Mouse (Mus musculus) midbrain, embryonic 10.5 days (tissue): Measurements from ENCODE around the gene BC034090. TPM values are rescaled to one million over a fixed set of nuclear protein-coding genes. Genes with fewer than 3 reads are reported as not detected.

Experiments used
- DNase-seq: peaks from one replicate; pipeline ENCODE4 v3.0.0-alpha.2; 2017; ENCODE audit warnings: low spot score
- H3K27ac ChIP-seq: fragments of 300-500 bp; sonication (generic); replicated peaks from 2 replicates; pipeline ENCODE4 v1.5.1; 2016; ENCODE audit warnings: mild to moderate bottlenecking
- H3K27me3 ChIP-seq: fragments of 300-500 bp; sonication (generic); 2 replicates; pipeline ENCODE4 v1.6.1; 2016; ENCODE audit warnings: low read depth, mild to moderate bottlenecking; ENCODE audit not compliant: poor library complexity, severe bottlenecking
- H3K36me3 ChIP-seq: fragments of 300-500 bp; sonication (generic); 2 replicates; pipeline ENCODE4 v1.6.1; 2016; ENCODE audit warnings: mild to moderate bottlenecking, moderate library complexity
- H3K4me1 ChIP-seq: fragments of 300-500 bp; sonication (generic); 2 replicates; pipeline ENCODE4 v1.6.1; 2016
- H3K4me3 ChIP-seq: fragments of 300-500 bp; sonication (generic); 2 replicates; pipeline ENCODE4 v1.5.1; 2016; ENCODE audit warnings: mild to moderate bottlenecking, moderate library complexity
- H3K9me3 ChIP-seq: fragments of 300-500 bp; sonication (generic); replicated peaks from 2 replicates; pipeline ENCODE4 v1.6.1; 2016; ENCODE audit warnings: mild to moderate bottlenecking
- WGBS: fragments of 180-500 bp; shearing (Covaris S2); methylation state at CpG from one replicate; pipeline ENCODE4 v1.1.7; 2016; 5-methylcytosine and 5-hydroxymethylcytosine counted together
- polyA plus RNA-seq: library from polyadenylated mRNA; unstranded; fragments of >200 nt; fragmentation: Nextera tagmentation; extraction: Ambion mirVana; gene quantifications from 2 replicates; pipeline ENCODE4 v1.2.1, GENCODE M21; 2016

BC034090 gene
- polyA plus RNA-seq, 1 experiment from 2014 or later, result 5.2 TPM

GRCm38 (mm10) chr1:155254309-155254708, 10.1 kb upstream of the BC034090 start:
- Histone ChIP-seq H3K27ac (no peak overlapping the region), H3K9me3 (no peaks in the 10 kb centered on the region), H3K27me3 (no peaks in the 10 kb centered on the region), H3K4me3 (no peak overlapping the region), H3K36me3 (no peaks in the 10 kb centered on the region), H3K4me1 (peaks cover 19% of the 10 kb centered on the region)
- no peak for DNase-seq
- WGBS, result 86% methylated on average over 8 of the region's 8 CpGs

GRCm38 (mm10) chr1:155253126-155253525, 8.9 kb upstream of the BC034090 start:
- no peaks in the 10 kb centered on the region for H3K36me3 ChIP-seq
- H3K9me3 ChIP-seq, result no peaks in the 10 kb centered on the region
- H3K27me3 ChIP-seq, result no peaks in the 10 kb centered on the region
- DNase-seq, result no peak
- H3K27ac ChIP-seq, result 0 out of 2 replicates have a peak overlapping the region, but pooled peaks have one; percentile 39
- H3K4me1 ChIP-seq, result peaks cover 19% of the 10 kb centered on the region
- WGBS, result 83% methylated on average over 12 of the region's 12 CpGs
- no peak overlapping the region for H3K4me3 ChIP-seq

DNA sequence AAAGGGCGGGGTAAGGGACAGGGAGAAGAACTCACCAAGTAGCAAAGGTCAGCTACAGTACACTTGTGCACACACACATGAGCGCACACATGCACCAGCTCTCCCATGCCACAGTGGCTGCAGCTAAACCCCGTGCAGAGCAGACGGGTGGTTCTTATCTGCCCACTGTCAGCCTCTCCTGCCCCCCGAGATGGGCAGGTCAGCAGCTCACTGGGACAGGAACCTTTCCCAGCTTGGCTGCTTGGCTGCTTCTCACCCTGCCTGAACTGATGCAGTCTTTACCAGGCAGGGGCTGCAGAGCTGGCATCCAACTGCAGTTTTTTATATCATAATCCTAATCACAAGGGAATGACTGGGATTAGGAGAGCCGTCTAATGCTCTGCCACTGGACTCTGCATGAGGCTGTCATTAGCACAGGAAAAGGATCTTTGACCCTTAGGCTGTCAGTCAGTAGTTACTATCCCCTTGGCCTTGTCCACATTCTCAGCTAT, 8.4 kb upstream of the BC034090 start:
- Histone ChIP-seq H3K4me3 (no peak overlapping the region), H3K9me3 (no peaks in the 10 kb centered on the region), H3K27me3 (no peaks in the 10 kb centered on the region), H3K4me1 (peaks cover 19% of the 10 kb centered on the region), H3K36me3 (no peaks in the 10 kb centered on the region), H3K27ac (0 out of 2 replicates have a peak overlapping the region, but pooled peaks have one; percentile 39)
- 53% methylated on average over 6 of the region's 6 CpGs for WGBS
- DNase-seq, result no peak

- Histone ChIP-seq H3K9me3 (no peaks in the 10 kb centered on the region), H3K36me3 (no peaks in the 10 kb centered on the region), H3K27me3 (peaks cover 8% of the 10 kb centered on the region; the same call in 1 of the 2 replicates), H3K4me3 (no peak overlapping the region), H3K27ac (no peak overlapping the region), H3K4me1 (peaks cover 19% of the 10 kb centered on the region)
- no peak for DNase-seq
- WGBS, result 84% methylated on average over 5 of the region's 5 CpGs
Measured at GRCm38 (mm10) chr1:155251596-155251995, 7.4 kb upstream of the BC034090 start.

DNA sequence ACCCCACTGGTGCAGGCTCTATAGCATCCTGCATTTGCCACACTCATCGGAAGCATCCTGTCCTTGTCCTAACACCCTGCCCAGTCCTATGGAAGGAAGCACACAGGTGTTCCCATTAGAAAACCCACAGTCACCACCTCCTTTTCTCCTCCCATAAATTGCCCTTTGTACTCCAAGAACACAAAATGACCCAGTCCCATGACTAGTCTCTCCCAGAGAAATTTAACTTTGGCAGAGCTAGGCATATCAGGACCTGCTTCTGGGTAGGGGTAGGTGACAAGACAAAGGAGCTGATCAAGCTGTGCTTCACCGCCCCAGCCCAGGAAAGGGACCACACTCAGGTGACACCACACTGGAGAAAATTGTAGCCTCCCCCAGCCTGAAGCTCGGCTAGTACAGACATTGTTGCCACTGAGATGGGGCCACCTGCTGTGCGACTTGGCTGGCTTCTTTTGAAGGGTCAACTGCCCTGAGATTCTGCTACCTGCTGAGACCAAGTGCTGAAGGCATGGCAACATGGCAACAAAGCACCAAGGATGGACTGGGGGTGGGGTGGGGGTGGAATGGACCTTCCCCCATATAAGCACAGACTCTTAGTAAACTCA, 6.4 kb upstream of the BC034090 start:
- 28% methylated on average over 4 of the region's 4 CpGs for WGBS
- Histone ChIP-seq H3K9me3 (no peaks in the 10 kb centered on the region), H3K36me3 (no peaks in the 10 kb centered on the region), H3K27ac (0 out of 2 replicates have a peak overlapping the region, but pooled peaks have one; percentile 23), H3K27me3 (peaks cover 18% of the 10 kb centered on the region), H3K4me3 (no peak overlapping the region), H3K4me1 (peaks cover 20% of the 10 kb centered on the region)
- DNase-seq, result no peak

DNA sequence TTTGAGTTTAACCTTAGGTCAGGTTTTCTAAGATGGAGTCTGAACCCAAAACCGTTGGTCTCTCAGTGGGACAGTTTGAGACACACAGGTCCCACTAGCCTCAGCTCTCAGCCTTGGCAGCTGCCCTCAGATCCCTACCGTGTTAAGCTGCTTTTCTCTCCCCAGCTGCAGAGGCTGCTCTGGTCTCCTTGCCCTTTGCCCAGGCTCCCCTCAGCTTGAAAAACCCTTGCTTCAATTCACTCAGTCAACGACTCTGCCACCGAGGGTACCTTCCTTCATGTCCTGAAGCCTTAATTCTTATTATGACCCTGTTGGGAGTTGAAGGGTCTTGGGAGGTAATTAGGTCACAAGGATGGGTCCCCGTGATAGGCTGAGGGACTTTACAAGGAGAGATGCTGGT, 5.7 kb upstream of the BC034090 start:
- H3K27ac ChIP-seq, result 0 out of 2 replicates have a peak overlapping the region, but pooled peaks have one; percentile 38
- H3K27me3 ChIP-seq, result peaks cover 25% of the 10 kb centered on the region
- H3K36me3 ChIP-seq, result no peaks in the 10 kb centered on the region
- H3K4me1 ChIP-seq, result peaks cover 27% of the 10 kb centered on the region
- no peak for DNase-seq
- H3K4me3 ChIP-seq, result no peak overlapping the region
- 37% methylated on average over 5 of the region's 5 CpGs for WGBS
- H3K9me3 ChIP-seq, result no peaks in the 10 kb centered on the region

DNA sequence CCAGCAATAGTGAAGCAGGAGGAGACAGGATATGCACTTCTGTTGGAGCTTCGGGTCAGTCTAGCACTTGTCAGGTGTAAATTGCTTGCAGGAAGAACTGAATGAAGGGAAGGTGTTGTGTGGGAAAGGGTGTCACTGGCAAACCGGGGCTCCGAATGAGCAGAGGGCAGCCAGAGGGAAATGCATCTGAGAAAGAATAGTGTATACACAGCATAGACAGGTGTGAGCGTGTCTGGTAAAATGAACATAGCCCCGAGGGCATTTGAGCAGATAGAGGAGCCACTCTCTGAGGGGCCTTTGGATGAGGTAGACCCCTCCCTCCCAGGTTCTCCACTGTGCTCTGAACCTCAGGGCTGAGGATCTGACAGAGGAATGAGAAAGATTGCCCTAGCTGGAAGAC, 3.8 kb upstream of the BC034090 start:
- Histone ChIP-seq H3K9me3 (no peaks in the 10 kb centered on the region), H3K36me3 (no peaks in the 10 kb centered on the region), H3K4me1 (peaks cover 45% of the 10 kb centered on the region), H3K27ac (no peak overlapping the region), H3K27me3 (peaks cover 42% of the 10 kb centered on the region), H3K4me3 (no peak overlapping the region)
- 75% methylated on average over 5 of the region's 5 CpGs for WGBS
- DNase-seq, result no peak

DNA sequence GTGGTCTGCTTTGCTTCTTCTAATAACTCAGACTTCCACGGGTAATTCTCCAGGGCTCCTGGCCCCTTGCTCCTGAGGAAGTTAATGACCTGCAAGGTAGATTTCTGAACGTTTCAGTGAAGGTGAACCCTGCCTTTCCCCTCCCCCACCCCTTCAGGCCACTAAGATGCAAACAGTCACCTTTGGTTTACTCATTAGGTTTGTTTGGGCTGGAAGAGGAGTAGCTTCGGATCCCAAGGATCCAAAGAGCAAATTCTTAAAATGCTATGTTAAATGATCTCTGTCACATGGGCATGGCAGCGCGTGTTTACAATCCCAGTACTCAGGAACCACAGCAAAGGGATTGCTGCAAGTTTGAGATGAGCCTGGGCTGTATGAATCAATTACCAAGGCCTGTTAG, 3.2 kb upstream of the BC034090 start:
- Histone ChIP-seq H3K9me3 (no peaks in the 10 kb centered on the region), H3K4me3 (no peak overlapping the region), H3K27ac (no peak overlapping the region), H3K27me3 (peaks cover 47% of the 10 kb centered on the region), H3K36me3 (no peaks in the 10 kb centered on the region), H3K4me1 (peaks cover 40% of the 10 kb centered on the region)
- DNase-seq, result no peak
- WGBS, result 51% methylated on average over 5 of the region's 5 CpGs

GRCm38 (mm10) chr1:155245516-155245915, 1.3 kb upstream of the BC034090 start:
- DNase-seq, result no peak
- whole genome bisulfite sequencing, result 60% methylated on average over 7 of the region's 7 CpGs
- peaks cover 57% of the 10 kb centered on the region for H3K27me3 ChIP-seq
- peaks cover 15% of the 10 kb centered on the region for H3K36me3 ChIP-seq
- H3K4me3 ChIP-seq, result no peak overlapping the region
- no peaks in the 10 kb centered on the region for H3K9me3 ChIP-seq
- no peak overlapping the region for H3K27ac ChIP-seq
- H3K4me1 ChIP-seq, result peaks cover 42% of the 10 kb centered on the region

DNA sequence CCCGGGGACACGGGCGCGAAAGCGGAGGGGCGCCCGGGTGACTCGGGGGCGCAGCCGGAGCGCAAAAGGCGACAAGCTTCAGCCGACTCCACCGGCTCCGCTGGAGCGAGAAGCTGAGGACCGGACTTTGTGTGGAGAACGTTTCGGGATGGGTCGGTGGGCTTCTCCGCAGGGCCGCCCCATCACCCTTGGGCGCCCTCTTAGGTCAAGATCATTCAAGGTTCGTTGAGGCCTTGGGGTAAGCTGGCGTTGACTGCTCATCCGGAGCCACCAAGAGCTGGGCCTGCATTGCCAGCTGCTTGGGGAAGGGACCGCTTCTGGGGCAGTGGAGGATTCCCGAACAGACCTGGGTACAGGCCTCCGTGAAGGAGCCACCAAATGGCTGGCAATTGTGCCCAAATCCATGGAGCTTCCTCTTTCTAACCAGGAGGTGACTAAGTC, 547 bp upstream of the BC034090 start:
- WGBS, result 3% methylated on average over 29 of the region's 29 CpGs
- no peak for DNase-seq
- H3K27ac ChIP-seq, result peak overlapping the region; percentile 94
- H3K27me3 ChIP-seq, result peaks cover 57% of the 10 kb centered on the region
- H3K36me3 ChIP-seq, result peaks cover 21% of the 10 kb centered on the region
- H3K9me3 ChIP-seq, result no peaks in the 10 kb centered on the region
- peaks cover 40% of the 10 kb centered on the region for H3K4me1 ChIP-seq
- peak overlapping the region; percentile 67 for H3K4me3 ChIP-seq

- H3K9me3 ChIP-seq, result no peaks in the 10 kb centered on the region
- peaks cover 62% of the 10 kb centered on the region for H3K4me1 ChIP-seq
- H3K4me3 ChIP-seq, result no peak overlapping the region
- WGBS, result 74% methylated on average over 1 of the region's 1 CpGs
- peaks cover 21% of the 10 kb centered on the region for H3K36me3 ChIP-seq
- no peak overlapping the region for H3K27ac ChIP-seq
- DNase-seq, result no peak
- peaks cover 63% of the 10 kb centered on the region for H3K27me3 ChIP-seq
Measured at GRCm38 (mm10) chr1:155242488-155242745, 1.8 kb downstream of the BC034090 start.

- peaks cover 21% of the 10 kb centered on the region for H3K36me3 ChIP-seq
- H3K27ac ChIP-seq, result no peak overlapping the region
- H3K4me3 ChIP-seq, result no peak overlapping the region
- peaks cover 67% of the 10 kb centered on the region for H3K4me1 ChIP-seq
- no peak for DNase-seq
- peaks cover 58% of the 10 kb centered on the region for H3K27me3 ChIP-seq
- 80% methylated on average over 12 of the region's 12 CpGs for WGBS
- H3K9me3 ChIP-seq, result no peaks in the 10 kb centered on the region
Measured at GRCm38 (mm10) chr1:155241701-155242487, 2.4 kb downstream of the BC034090 start.
